Mouse (Mus musculus): ENCODE data around the gene Nup54.

DNA sequence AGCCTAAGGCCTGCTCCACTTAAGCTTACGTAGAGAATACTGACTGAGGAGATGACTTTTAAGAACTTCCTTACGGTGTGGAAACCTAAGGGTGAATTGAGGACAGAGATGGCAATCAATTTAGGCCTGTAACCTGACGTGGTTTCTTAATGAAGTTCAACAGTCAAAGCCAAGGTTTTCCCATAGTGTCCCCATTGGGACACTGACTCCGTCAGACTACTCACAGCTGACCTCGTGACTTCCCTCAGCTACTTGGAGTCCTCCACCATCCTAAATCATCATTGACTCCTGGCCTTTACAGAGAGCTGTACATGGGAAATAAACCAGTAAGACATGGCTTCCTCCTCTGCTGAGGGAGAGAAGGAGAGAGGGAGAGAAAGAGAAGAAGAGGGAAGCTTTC lies 30.5 kb upstream of the Nup54 start:
- no peak for TF ChIP-seq CTCF (IDR thresholded peaks at IDR 0.05; ENCODE audit: low read depth)
- no peak for TF ChIP-seq EP300 (IDR thresholded peaks at IDR 0.05; ENCODE audit: low read depth)
